Mouse (Mus musculus) liver, postnatal 0 days (tissue): ENCODE measurements around the gene Kat2b.

Source experiments
- CTCF ChIP-seq: sonication (generic); IDR thresholded peaks from 2 replicates; pipeline ENCODE4 v1.5.1; 2016; ENCODE audit warnings: antibody characterized with exemption, low read depth
- EP300 ChIP-seq: IDR thresholded peaks from 2 replicates; pipeline ENCODE4 v1.6.1; 2016; ENCODE audit warnings: antibody characterized with exemption, low read depth, mild to moderate bottlenecking

GRCm38 (mm10) chr17:53578249-53578648 is 11.6 kb downstream of the Kat2b start:
- TF ChIP-seq CTCF (no peak), EP300 (no peak)
